Mouse (Mus musculus) hindbrain, embryonic 13.5 days (tissue): Measurements from ENCODE around the gene Adamts9. TPM values are rescaled to one million over a fixed set of nuclear protein-coding genes. Genes with fewer than 3 reads are reported as not detected.

ENCODE experiments used
- ATAC-seq: fragments of 200-750 bp; cut with Nextera tagmentation; 2 replicates; pipeline ENCODE4 v1.8.0; 2017; ENCODE audit warnings: moderate TSS enrichment; ENCODE audit not compliant: low FRiP score
- H3K27ac ChIP-seq: fragments of 300-500 bp; sonication (generic); 2 replicates; pipeline ENCODE4 v1.5.1; 2015; ENCODE audit warnings: inconsistent platforms, mild to moderate bottlenecking, moderate library complexity
- H3K27me3 ChIP-seq: fragments of 300-500 bp; sonication (generic); 2 replicates; pipeline ENCODE4 v1.6.1; 2015; ENCODE audit warnings: mild to moderate bottlenecking, inconsistent platforms
- H3K36me3 ChIP-seq: fragments of 300-500 bp; sonication (generic); 2 replicates; pipeline ENCODE4 v1.6.1; 2015; ENCODE audit warnings: mild to moderate bottlenecking, inconsistent platforms
- H3K4me1 ChIP-seq: fragments of 300-500 bp; sonication (generic); replicated peaks from 2 replicates; pipeline ENCODE4 v1.6.1; 2015; ENCODE audit warnings: inconsistent platforms
- H3K4me2 ChIP-seq: fragments of 300-500 bp; sonication (generic); 2 replicates; pipeline ENCODE4 v1.6.1; 2015; ENCODE audit warnings: inconsistent platforms, mild to moderate bottlenecking, moderate library complexity
- H3K4me3 ChIP-seq: fragments of 300-500 bp; sonication (generic); 2 replicates; pipeline ENCODE4 v1.5.1; 2015; ENCODE audit warnings: mild to moderate bottlenecking, inconsistent platforms
- H3K9ac ChIP-seq: fragments of 300-500 bp; sonication (generic); 2 replicates; pipeline ENCODE4 v1.6.1; 2015; ENCODE audit warnings: mild to moderate bottlenecking, inconsistent platforms
- H3K9me3 ChIP-seq: fragments of 300-500 bp; sonication (generic); 2 replicates; pipeline ENCODE4 v1.6.1; 2016; ENCODE audit warnings: inconsistent platforms
- WGBS: fragments of 180-500 bp; shearing (Covaris S2); methylation state at CpG from one replicate; pipeline ENCODE4 v1.1.7; 2015; 5-methylcytosine and 5-hydroxymethylcytosine counted together
- polyA plus RNA-seq: library from polyadenylated mRNA; unstranded; fragments of >200 nt; fragmentation: Nextera tagmentation; extraction: Ambion mirVana; gene quantifications from 2 replicates; pipeline ENCODE4 v1.2.1, GENCODE M21; 2015

Gene Adamts9
- polyA plus RNA-seq, 1 experiment from 2014 or later: 1.7 TPM

GRCm38 (mm10) chr6:92812702-92813370 lies 130.5 kb downstream of the Adamts9 start:
- no peak overlapping the region for H3K9ac ChIP-seq
- 59% methylated on average over 2 of the region's 2 CpGs for WGBS

GRCm38 (mm10) chr6:92811566-92811965 lies 131.7 kb downstream of the Adamts9 start:
- H3K4me2 ChIP-seq: no peak overlapping the region
- no peak for ATAC-seq
- no peak overlapping the region for H3K9ac ChIP-seq
- no peaks in the 10 kb centered on the region for H3K9me3 ChIP-seq
- H3K4me1 ChIP-seq: peaks cover 7% of the 10 kb centered on the region
- no peak overlapping the region for H3K4me3 ChIP-seq
- peaks cover 28% of the 10 kb centered on the region for H3K27me3 ChIP-seq
- H3K27ac ChIP-seq: no peak overlapping the region
- H3K36me3 ChIP-seq: no peaks in the 10 kb centered on the region

More at GRCm38 (mm10) chr6:92812702-92813370, 130.5 kb downstream of the Adamts9 start:
- Histone ChIP-seq H3K27me3 (peaks cover 37% of the 10 kb centered on the region), H3K4me3 (no peak overlapping the region), H3K4me2 (no peak overlapping the region), H3K9me3 (no peaks in the 10 kb centered on the region), H3K4me1 (peaks cover 16% of the 10 kb centered on the region), H3K27ac (no peak overlapping the region), H3K36me3 (no peaks in the 10 kb centered on the region)
- ATAC-seq: no peak

GRCm38 (mm10) chr6:92810628-92811027 lies 132.7 kb downstream of the Adamts9 start:
- 93% methylated on average over 2 of the region's 2 CpGs for WGBS
- ATAC-seq: no peak
- H3K4me3 ChIP-seq: no peak overlapping the region

GRCm38 (mm10) chr6:92809818-92810217 lies 133.5 kb downstream of the Adamts9 start:
- Histone ChIP-seq H3K27me3 (peaks cover 16% of the 10 kb centered on the region), H3K27ac (no peak overlapping the region), H3K4me1 (no peaks in the 10 kb centered on the region), H3K4me2 (no peak overlapping the region), H3K36me3 (no peaks in the 10 kb centered on the region), H3K9ac (no peak overlapping the region), H3K9me3 (no peaks in the 10 kb centered on the region), H3K4me3 (no peak overlapping the region)
- 90% methylated on average over 3 of the region's 3 CpGs for WGBS
- no peak for ATAC-seq

More at GRCm38 (mm10) chr6:92810628-92811027, 132.7 kb downstream of the Adamts9 start:
- H3K27me3 ChIP-seq: peaks cover 23% of the 10 kb centered on the region
- H3K27ac ChIP-seq: no peak overlapping the region
- H3K9ac ChIP-seq: no peak overlapping the region
- H3K4me2 ChIP-seq: no peak overlapping the region
- no peaks in the 10 kb centered on the region for H3K9me3 ChIP-seq
- no peaks in the 10 kb centered on the region for H3K4me1 ChIP-seq
- H3K36me3 ChIP-seq: no peaks in the 10 kb centered on the region

GRCm38 (mm10) chr6:92804254-92804971 lies 138.9 kb downstream of the Adamts9 start:
- Histone ChIP-seq H3K36me3 (no peaks in the 10 kb centered on the region), H3K4me1 (peaks cover 11% of the 10 kb centered on the region), H3K9me3 (no peaks in the 10 kb centered on the region), H3K9ac (no peak overlapping the region), H3K4me2 (no peak overlapping the region), H3K4me3 (no peak overlapping the region), H3K27me3 (0 out of 2 replicates have a peak, but pooled peaks cover 9% of the 10 kb centered on the region), H3K27ac (no peak overlapping the region)
- 84% methylated on average over 3 of the region's 3 CpGs for WGBS
- no peak for ATAC-seq

GRCm38 (mm10) chr6:92803213-92803612 lies 140.1 kb downstream of the Adamts9 start:
- Histone ChIP-seq H3K9ac (no peak overlapping the region), H3K36me3 (no peaks in the 10 kb centered on the region), H3K4me1 (peaks cover 11% of the 10 kb centered on the region), H3K9me3 (no peaks in the 10 kb centered on the region), H3K27me3 (0 out of 2 replicates have a peak, but pooled peaks cover 7% of the 10 kb centered on the region), H3K27ac (no peak overlapping the region), H3K4me2 (no peak overlapping the region), H3K4me3 (no peak overlapping the region)
- 48% methylated on average over 6 of the region's 6 CpGs for WGBS
- peak; percentile 54; the same call in 1 of the 2 replicates for ATAC-seq

GRCm38 (mm10) chr6:92802421-92802820 lies 140.9 kb downstream of the Adamts9 start:
- H3K27ac ChIP-seq: no peak overlapping the region
- H3K9ac ChIP-seq: no peak overlapping the region
- 87% methylated on average over 11 of the region's 11 CpGs for WGBS
- no peak overlapping the region for H3K4me3 ChIP-seq
- ATAC-seq: no peak
- 0 out of 2 replicates have a peak, but pooled peaks cover 6% of the 10 kb centered on the region for H3K27me3 ChIP-seq
- H3K9me3 ChIP-seq: no peaks in the 10 kb centered on the region
- H3K4me1 ChIP-seq: peaks cover 11% of the 10 kb centered on the region
- no peaks in the 10 kb centered on the region for H3K36me3 ChIP-seq
- no peak overlapping the region for H3K4me2 ChIP-seq

- WGBS: 76% methylated on average over 2 of the region's 2 CpGs
- H3K9me3 ChIP-seq: no peaks in the 10 kb centered on the region
- ATAC-seq: no peak
- H3K9ac ChIP-seq: no peak overlapping the region
- H3K4me2 ChIP-seq: no peak overlapping the region
- no peaks in the 10 kb centered on the region for H3K36me3 ChIP-seq
- no peak overlapping the region for H3K4me3 ChIP-seq
- peaks cover 11% of the 10 kb centered on the region for H3K4me1 ChIP-seq
- no peak overlapping the region for H3K27ac ChIP-seq
- 0 out of 2 replicates have a peak, but pooled peaks cover 9% of the 10 kb centered on the region for H3K27me3 ChIP-seq
These were observed 141.8 kb downstream of the Adamts9 start for GRCm38 (mm10) chr6:92801462-92801861.

- ATAC-seq: no peak
- no peaks in the 10 kb centered on the region for H3K9me3 ChIP-seq
- H3K27ac ChIP-seq: no peak overlapping the region
- no peaks in the 10 kb centered on the region for H3K4me1 ChIP-seq
- H3K4me3 ChIP-seq: no peak overlapping the region
- WGBS: 86% methylated on average over 6 of the region's 6 CpGs
- H3K4me2 ChIP-seq: no peak overlapping the region
- H3K36me3 ChIP-seq: no peaks in the 10 kb centered on the region
- 0 out of 2 replicates have a peak, but pooled peaks cover 3% of the 10 kb centered on the region for H3K27me3 ChIP-seq
- H3K9ac ChIP-seq: no peak overlapping the region
These were observed 149.5 kb downstream of the Adamts9 start for GRCm38 (mm10) chr6:92793804-92794203.

- Histone ChIP-seq H3K9me3 (no peaks in the 10 kb centered on the region), H3K9ac (0 out of 2 replicates have a peak overlapping the region, but pooled peaks have one; percentile 61), H3K27me3 (peaks cover 21% of the 10 kb centered on the region), H3K4me1 (peaks cover 8% of the 10 kb centered on the region), H3K4me3 (peak overlapping the region; percentile 36), H3K36me3 (no peaks in the 10 kb centered on the region), H3K4me2 (peak overlapping the region; percentile 61), H3K27ac (no peak overlapping the region)
- 1% methylated on average over 10 of the region's 12 CpGs for WGBS
- ATAC-seq: peak; percentile 83
These were observed 155.9 kb downstream of the Adamts9 start for GRCm38 (mm10) chr6:92787376-92787712.

- Histone ChIP-seq H3K27me3 (peaks cover 21% of the 10 kb centered on the region), H3K27ac (no peak overlapping the region), H3K9ac (peak overlapping the region; percentile 61), H3K9me3 (no peaks in the 10 kb centered on the region), H3K4me2 (peak overlapping the region; percentile 61), H3K36me3 (no peaks in the 10 kb centered on the region), H3K4me3 (peak overlapping the region; percentile 36), H3K4me1 (peaks cover 8% of the 10 kb centered on the region)
- ATAC-seq: peak; percentile 47; the same call in 1 of the 2 replicates
- 4% methylated on average over 20 of the region's 20 CpGs for WGBS
These were observed 156.5 kb downstream of the Adamts9 start for GRCm38 (mm10) chr6:92786701-92787375.

GRCm38 (mm10) chr6:92784782-92785181 lies 158.5 kb downstream of the Adamts9 start:
- Histone ChIP-seq H3K9ac (no peak overlapping the region), H3K27ac (no peak overlapping the region), H3K4me2 (no peak overlapping the region), H3K36me3 (no peaks in the 10 kb centered on the region), H3K27me3 (peaks cover 21% of the 10 kb centered on the region), H3K4me1 (peaks cover 8% of the 10 kb centered on the region), H3K4me3 (no peak overlapping the region), H3K9me3 (no peaks in the 10 kb centered on the region)
- 13% methylated on average over 7 of the region's 7 CpGs for WGBS
- ATAC-seq: peak; percentile 33; the same call in 1 of the 2 replicates
